Mouse (Mus musculus) liver, embryonic 14.5 days (tissue): ENCODE data around the gene Rngtt.

Experiments used
- CTCF ChIP-seq: IDR thresholded peaks from 2 replicates; pipeline ENCODE4 v1.5.1; 2016; ENCODE audit warnings: antibody characterized with exemption, low read depth, control low read depth
- EP300 ChIP-seq: IDR thresholded peaks from 2 replicates; pipeline ENCODE4 v1.6.1; 2016; ENCODE audit warnings: antibody characterized with exemption, low read depth

DNA sequence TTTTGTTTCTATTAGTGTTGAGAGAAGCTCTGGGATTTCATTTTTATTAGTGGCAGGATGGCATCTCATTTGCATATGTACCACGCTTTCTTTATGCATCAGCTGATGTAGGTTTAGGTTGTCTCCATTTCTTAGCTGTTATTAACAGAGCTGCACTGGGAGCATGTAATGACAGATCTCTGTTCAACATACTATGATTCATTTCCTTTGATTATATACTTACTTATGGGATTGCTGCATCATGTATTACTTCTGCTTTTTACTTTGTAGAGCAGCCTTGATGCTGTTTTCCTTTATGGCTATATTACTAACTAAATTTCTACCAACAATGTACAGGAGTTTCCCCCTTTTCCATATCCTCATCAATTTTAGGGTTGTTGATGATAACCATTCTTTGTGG, 109.5 kb downstream of the Rngtt start:
- TF ChIP-seq CTCF (no peak), EP300 (no peak)
